Mouse (Mus musculus) monocyte, adult 2 months (primary cell): ENCODE results near the gene Gramd2.
A peak's percentile ranks its signal among the peaks of the same experiment; 100 is the strongest.
"Not testable (repeated sequence)": the region's sequence is repeated elsewhere in the genome, so short reads cannot be mapped to it uniquely, and the experiment has no call there.

Experiments
- DNase-seq, 2 experiments: peaks; one replicate each; pipeline ENCODE4 v3.0.0; 2022; ENCODE audit warnings: low spot score in 2 of 2, low read depth in 1 of 2

The Gramd2 gene

GRCm38 (mm10) chr9:59721144-59721543 is 41.2 kb downstream of the Gramd2 start:
- DNase-seq = no peak

DNA sequence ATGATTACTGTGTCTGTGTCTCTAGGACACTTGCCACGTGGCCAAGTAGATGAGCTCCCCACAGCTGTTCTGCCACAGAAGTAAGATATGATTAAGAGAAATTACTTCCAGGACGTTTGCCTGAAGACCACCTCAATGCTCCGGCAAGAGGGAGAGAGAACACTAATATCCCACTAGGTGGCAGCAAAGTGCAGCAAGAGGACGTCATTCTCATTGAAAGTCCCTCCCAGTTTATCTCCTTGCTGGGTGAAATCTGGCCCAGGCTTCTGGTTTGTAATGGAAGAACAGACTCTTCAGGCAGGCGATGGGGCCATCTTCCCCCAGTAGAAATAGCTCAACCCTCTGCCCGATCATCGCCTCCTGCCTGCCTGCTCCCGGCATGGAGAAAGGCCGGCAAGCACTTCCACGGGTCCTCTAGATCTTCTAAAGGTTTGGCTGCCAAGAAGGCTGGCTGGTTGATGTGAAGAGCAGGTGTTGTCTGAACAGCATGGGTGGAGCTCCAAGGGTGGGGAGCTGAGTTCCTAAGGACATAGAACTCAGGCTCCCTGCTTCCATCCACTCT is 43.2 kb downstream of the Gramd2 start:
- peak in 1 of 2 experiments; percentile 29 for DNase-seq

- no peak for DNase-seq
These were observed 44.0 kb downstream of the Gramd2 start for GRCm38 (mm10) chr9:59723791-59724442.

DNA sequence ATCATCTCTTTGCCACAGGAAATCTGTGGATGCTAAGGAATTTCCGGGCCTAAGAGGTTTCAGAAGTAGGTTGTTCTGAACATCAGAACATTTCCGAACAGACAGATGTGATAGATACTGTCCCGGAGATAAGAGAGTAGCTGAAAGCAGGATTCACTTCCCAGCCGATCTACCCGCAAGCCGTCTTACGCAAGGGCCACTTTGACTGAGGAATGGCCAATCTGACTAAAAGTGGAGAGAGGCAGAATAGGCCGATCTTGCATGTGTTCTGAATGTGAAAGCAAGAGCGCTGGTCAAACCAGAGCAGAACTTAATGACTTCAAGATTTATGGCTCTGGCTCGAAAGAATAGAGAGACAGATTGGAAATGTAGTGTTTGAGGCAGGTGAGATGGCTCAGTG is 45.6 kb downstream of the Gramd2 start:
- no peak for DNase-seq

DNA sequence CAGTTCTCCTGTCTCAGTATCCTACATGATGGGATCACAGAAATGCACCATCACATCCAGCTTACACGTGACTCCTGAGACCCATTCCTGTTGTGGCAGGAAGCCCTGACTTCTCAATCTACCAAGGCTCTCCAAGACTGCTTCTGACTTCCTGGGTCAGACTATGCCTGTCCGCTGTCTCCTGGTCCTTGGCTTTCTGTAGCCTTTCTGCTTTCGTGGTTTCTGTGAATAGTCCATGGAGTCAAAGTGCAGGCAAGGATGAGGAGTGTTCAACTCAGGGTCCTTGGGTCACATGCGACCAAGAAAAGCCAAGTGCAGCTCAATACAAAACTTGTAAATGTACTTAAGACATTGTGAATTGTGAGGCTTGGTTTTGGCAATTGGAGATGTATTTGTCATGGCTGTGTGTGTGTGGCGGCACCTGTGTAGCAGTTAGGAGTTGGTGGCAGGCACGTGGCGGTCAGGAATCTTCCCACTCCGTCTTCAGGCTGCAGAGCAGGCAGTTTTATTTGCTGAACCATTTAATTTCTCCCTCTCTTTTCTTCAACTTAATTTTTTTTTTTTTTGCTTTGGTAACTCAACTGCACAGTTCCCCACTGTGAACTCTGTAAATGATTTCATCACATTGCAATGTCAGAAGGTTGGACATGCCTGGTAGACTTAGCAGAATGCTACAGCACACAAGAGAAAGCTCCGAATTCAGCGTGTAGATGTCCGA is 47.8 kb downstream of the Gramd2 start:
- DNase-seq = no peak

DNA sequence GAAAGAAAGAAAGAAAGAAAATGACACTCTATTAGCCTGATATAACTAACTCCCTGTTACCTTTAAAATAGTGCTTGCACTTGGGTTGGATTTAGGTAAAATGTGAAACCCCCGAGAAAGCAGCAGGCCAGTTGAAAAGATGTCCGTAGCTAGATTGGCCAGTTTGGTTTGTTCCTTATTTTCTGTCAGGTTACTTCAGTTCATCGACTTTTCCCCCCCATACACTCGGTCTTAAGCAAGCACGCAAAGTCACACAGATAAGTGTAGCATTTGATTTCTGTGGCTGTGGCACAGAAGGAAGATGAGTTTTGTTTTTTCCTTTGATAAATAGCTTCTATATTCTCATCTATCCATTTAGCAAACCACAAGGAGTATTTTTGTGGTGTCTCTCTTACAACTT is 51.2 kb downstream of the Gramd2 start:
- DNase-seq = no peak

DNA sequence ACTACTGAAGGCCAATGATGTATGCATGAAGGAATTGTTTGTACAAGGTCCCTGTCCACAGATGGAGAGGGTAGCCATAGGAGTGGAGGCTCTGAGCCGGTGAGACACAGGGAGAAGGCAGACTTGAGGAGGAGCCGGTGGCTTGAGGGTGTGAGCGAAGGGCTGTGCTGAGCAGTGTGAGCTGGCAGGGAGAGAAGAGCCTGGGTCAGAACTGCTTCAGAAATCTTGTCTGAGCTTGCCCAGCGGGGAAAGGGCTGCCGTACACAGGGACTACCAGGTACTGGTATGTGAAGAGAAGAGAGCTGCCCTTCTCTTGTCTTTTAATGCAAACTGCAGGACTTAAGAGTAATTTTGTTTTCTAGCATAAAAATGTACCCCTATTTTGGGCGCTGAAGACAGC is 53.1 kb downstream of the Gramd2 start:
- no peak for DNase-seq

DNA sequence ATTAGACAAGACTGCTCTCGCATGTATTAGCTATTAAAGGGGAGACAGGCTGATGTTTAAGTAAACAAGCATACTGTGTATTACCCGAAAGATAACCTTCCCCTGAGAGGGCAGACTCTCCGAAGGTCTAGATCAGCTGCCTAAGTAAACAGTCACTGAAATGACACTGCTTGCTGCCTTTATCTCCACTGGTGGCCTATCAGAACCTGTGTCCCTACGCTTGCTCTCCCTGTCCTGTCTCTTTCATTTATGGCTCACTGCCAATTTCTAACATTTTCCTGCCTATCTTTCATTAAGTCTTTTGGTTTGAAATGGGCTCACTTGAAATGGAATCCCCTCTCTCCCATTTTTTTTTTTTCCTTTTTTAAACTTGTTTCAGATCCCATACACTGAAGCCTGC is 55.5 kb downstream of the Gramd2 start:
- no peak for DNase-seq

GRCm38 (mm10) chr9:59740593-59740992 is 60.6 kb downstream of the Gramd2 start:
- DNase-seq = no peak

GRCm38 (mm10) chr9:59743903-59744302 is 64.0 kb downstream of the Gramd2 start:
- DNase-seq = no peak

DNA sequence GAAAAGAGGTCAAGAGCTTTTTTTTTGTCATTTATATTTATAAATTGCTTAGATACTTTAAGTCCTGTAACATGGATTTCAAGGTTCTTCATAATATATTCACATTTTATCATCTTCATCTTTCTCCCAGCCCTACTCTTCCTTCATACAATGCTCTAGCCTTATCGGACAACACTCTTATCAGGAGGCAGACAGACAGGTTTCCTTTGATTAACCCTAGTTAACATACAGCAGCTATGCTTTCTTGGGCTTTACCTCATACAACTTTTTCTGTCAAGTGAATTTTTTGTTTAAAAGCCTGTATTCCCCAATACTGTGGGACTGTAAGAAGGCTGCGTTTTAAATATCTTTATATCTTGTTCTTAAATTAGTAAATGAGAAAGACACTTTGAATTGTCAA is 68.4 kb downstream of the Gramd2 start:
- DNase-seq = no peak

GRCm38 (mm10) chr9:59748969-59749368 is 69.0 kb downstream of the Gramd2 start:
- peak in 1 of 2 experiments; percentile 10 for DNase-seq

DNA sequence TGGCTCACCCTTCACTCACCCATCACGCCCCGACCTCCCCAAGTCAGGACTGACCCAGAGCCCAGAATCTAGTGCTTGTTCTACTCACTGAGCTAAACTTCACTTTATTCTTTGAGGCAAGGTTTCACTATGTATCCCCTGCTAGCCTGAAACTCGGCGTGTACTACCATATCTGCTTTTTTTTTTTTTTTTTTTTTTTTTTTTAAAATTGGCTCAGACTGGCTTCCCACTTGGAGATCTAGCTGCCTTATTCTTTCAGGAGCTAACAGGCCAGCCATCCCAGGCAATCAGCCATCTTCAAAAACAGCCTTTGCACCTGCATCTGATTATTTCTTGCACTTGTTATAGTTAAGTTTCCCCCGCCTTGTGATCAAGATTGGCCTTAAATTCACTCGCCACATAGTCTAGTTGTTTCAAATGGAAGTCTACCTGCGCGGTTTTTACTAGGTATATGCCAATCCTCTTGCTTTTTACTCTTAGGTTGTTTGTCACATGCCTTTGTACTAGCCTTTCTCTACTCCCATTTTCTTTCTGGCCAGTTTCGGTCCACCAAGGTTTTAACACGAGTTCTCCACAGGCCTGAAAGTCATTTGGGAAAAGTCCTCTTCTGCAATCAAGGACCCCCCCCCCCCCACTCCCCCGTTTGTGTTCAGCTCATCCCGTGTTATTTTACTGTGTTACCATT is 69.8 kb downstream of the Gramd2 start:
- DNase-seq = no peak

GRCm38 (mm10) chr9:59750267-59751065 is 70.5 kb downstream of the Gramd2 start, which contains the start of the genes Senp8 and Myo9a:
Gene Senp8, minus strand, starts transcription at chr9:59750710.
Gene Myo9a, plus strand, starts transcription at chr9:59750896.
- DNase-seq = peak; percentile 98 to 100

DNA sequence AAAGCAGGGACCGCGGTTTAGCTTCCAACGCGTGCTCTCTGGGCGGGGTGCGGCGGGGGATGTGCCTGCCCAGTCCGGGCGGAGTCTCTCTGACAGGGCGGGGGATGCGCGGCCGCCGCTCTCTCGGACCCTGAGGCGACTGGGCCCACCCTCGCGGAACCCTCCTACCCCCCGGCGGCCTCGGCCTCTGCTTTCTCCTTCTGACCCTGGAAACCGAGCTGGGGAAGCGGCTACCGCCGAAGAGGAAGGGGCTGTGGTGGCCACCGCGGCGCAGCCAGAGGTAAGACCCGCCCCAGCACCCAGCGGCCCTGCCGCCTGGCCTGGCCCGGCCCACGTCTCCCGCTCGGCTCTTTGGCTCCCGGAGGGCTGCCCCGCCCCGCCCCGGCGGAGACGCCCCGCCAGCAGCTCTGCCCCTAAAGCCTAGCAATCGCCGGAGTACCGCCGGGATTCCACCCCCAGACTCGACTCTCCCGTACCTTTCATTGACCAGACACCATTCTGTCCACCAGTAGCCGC is 71.2 kb downstream of the Gramd2 start:
- DNase-seq = no peak

GRCm38 (mm10) chr9:59751966-59752365 is 72.0 kb downstream of the Gramd2 start:
- DNase-seq = no peak

GRCm38 (mm10) chr9:59755199-59755598 is 75.3 kb downstream of the Gramd2 start:
- no peak for DNase-seq

GRCm38 (mm10) chr9:59757016-59757415 is 77.1 kb downstream of the Gramd2 start:
- DNase-seq = not testable (repeated sequence)

DNA sequence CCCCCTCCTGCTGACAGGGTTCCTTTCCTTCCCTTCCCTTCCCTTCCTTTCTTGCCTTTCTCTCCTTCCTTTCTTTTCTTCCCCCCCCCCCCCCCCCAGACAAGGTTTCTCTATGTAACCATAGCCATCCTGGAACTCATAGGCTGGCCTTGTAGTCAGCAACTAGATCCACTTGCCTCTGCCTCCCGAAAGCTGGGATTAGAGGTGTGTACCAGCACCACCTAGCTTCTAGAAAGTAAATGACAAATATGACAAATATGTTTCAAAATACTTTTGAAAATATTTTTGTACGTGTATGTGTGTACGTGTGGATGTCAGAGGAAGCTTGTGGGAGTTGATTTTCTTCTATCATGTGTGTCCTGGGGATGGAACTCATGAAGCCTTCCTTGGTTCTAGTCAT is 80.6 kb downstream of the Gramd2 start:
- DNase-seq = no peak

DNA sequence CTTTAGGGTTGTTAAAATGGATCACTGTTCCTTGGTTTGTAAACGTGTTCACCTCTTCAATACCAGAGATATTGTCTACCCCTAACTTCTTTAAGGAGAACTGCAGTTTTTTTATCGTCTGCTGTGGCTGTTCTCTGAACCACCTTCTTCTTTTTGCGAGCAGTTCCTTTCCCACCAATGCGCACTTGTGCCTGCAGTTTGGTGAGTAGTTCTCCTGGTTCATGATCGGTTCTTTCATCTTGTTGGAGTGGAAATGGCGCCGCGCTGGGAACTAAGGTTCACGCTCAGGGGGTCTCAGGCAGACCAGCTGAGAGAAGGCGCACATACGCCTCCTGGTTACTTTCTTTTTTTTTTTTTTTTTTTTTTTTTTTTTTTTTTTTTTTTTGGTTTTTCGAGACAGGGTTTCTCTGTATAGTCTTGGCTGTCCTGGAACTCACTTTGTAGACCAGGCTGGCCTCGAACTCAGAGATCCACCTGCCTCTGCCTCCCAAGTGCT is 87.1 kb downstream of the Gramd2 start:
- not testable (repeated sequence) for DNase-seq
